Mouse (Mus musculus) retina, postnatal 1 day (tissue): Measurements from ENCODE around the gene Lin9.
"Not testable (repeated sequence)": the region's sequence is repeated elsewhere in the genome, so short reads cannot be mapped to it uniquely, and the experiment has no call there.

Experiments
- DNase-seq: peaks from one replicate; pipeline ENCODE4 v3.0.0-alpha.2; 2012

Lin9 gene

GRCm38 (mm10) chr1:180641137-180641517, at the start of gene Lin9:
Gene Lin9 (plus strand): TSS chr1:180641150.
- peak; percentile 95 for DNase-seq

DNA sequence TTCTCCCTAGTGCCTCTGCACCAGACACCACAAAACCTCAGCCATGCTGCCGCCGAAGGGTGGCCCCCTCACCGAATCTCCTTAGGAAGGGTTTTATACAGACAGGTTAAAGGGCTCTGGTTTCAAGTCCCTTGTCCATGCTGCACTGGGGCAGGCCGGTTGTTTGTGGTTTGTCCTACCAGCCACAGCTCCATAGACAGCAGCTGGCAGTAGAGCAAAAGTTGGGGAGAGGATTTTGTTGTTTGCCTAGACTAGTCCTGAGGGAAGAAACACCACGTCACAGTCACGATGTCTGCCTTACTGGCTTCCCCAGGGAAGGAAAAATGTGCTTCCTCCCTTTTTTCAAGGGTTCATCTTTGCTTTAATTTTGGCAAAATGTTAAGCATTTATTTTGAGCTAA, 40.4 kb upstream of the Lin9 start:
- no peak for DNase-seq

- no peak for DNase-seq
Measured at GRCm38 (mm10) chr1:180601806-180602205, 39.1 kb upstream of the Lin9 start.

- DNase-seq, result peak; percentile 76
Measured at GRCm38 (mm10) chr1:180604579-180604978, 36.4 kb upstream of the Lin9 start.

DNA sequence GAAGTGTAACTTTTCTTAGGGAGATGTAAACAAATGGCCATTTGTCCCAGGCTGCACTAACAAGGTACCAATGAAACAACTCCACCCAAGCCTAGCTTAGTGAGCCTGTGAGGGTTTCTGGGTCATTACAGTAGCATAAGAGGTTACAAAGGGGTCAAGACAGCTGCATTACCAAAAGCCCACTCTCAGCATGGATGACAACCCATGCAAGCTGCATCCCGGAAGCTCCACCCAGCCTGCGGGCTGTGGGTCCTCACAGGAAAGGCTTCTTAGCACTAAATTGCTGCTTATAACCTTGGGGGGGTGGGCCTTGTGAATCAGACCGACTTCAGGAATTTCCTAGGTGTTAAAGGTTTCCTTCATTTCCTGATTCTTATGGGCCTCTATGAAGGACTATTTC, 34.8 kb upstream of the Lin9 start:
- DNase-seq, result no peak

DNA sequence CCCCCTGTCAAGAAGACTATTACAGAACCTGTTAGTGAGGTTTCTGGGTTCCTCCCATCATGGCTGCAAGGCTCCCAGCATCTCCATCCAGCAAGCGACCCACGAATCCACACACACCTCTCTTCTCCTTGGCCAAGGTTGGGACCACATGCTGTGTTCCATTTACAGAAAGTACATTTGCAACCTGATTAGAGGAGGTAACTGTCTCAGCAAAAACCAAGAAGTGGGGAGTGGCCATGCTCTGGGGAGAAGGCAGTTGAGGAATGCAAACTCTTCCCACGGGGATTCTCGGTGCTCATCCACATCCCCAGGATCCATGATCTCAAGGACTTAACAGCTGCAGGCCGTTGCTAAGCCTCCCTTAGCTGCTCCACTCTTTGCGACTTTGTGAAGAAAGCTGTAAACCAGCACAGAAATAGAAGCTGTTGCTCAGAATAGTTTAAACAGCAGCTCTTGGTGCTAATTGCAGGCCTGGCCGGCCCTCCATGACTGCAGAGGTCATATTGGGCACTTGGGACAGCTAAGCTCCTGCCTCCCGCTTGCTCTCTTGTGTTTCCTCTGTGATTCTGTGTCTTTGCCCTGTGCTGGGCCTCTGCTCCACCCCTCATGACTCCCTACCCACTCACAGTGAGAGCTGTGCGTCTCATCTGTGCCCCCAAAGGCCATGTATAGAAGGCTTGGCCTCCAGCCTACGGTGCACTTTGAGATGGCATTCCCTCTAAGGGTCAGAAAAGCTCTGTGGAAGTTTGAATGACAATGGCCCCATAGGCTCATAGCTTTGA, 34.0 kb upstream of the Lin9 start:
- peak; percentile 23 for DNase-seq

GRCm38 (mm10) chr1:180607578-180607879, 33.4 kb upstream of the Lin9 start:
- no peak for DNase-seq

GRCm38 (mm10) chr1:180611842-180612241, 29.1 kb upstream of the Lin9 start:
- not testable (repeated sequence) for DNase-seq

DNA sequence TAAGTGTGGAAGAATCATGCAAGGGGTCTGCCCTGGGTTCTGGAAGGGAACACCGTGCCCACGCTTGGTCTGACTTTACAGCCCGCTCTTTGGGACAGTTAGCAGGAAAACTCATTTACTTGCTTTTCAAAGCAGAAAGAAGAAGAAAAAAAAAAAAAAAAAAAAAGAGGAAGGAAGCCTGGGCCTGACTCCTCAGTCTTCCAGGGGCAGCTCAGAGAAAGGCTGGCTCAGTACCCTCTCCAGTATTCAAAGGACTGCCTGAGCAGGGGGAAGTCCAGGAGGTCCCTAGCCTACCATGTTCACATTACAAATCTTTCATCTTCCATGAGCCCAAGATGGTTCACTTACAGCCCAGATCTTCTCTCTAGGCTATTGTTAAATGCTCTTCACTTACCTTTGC, 24.2 kb upstream of the Lin9 start:
- no peak for DNase-seq

DNA sequence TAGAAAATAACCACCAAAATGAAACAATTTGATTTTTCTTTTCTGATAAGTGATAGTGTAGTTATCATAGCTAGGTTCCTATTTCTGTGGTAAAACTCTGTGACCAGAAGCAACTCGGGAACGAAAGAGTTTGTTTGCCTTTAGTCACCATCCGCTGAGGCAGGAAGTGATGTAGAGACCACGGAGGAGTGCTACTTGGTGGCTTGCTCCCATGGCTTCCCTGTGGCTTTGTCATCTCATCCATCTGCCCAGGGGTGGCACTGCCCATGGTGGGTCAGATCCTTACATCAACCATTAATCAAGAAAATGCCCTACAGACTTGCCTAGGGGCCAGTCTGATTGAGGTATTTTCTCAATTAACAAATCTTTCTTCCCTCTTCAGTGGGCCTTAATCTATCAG, 18.6 kb upstream of the Lin9 start:
- DNase-seq, result no peak

DNA sequence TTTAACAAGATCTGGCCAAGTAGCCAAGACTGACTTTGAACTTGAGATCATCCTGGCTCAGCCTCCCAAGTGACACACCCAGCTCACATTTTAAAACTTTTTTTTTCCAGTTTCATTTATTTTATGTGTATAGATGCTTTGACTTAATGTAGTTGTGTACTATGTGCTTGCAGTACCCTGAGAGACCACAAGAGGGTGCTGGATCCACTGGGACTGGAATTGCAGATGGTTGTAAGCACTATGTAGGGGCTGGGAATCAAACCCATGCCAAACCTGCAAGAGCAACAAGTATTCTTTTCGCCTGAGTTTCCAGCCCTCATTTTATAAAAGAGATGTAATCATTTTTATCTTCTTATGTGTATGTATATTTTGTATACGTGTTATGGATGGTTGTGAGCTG, 17.0 kb upstream of the Lin9 start:
- DNase-seq, result no peak

- DNase-seq, result no peak
Measured at GRCm38 (mm10) chr1:180626141-180626540, 14.8 kb upstream of the Lin9 start.

GRCm38 (mm10) chr1:180637796-180638195, 3.2 kb upstream of the Lin9 start:
- DNase-seq, result not testable (repeated sequence)

- no peak for DNase-seq
Measured at GRCm38 (mm10) chr1:180639416-180640401, 1.2 kb upstream of the Lin9 start.

- DNase-seq, result peak; percentile 65
Measured at GRCm38 (mm10) chr1:180640605-180641125, 285 bp upstream of the Lin9 start.

GRCm38 (mm10) chr1:180641518-180642227, 723 bp downstream of the Lin9 start:
- DNase-seq, result no peak

DNA sequence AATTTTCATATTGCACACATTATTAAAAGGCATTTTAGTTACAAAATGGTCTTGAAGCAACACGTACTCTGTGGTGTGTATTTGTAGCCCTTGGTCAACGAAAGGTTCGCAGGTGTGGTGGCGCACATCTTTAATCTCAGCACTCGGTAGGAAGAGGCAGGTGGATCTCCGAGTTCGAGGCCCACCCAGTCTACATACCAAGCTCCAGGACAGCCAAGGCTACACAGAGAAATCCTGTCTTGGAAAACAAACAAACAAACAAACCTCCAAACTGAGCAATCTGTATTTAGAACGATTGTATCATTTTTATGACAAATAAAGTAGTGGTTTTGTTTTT, 1.2 kb downstream of the Lin9 start:
- DNase-seq, result no peak

- no peak for DNase-seq
Measured at GRCm38 (mm10) chr1:180691284-180691683, 50.3 kb downstream of the Lin9 start.

GRCm38 (mm10) chr1:180696626-180697352, 55.8 kb downstream of the Lin9 start, which contains the start of gene Mixl1:
Gene Mixl1 (minus strand): TSS chr1:180697034.
- DNase-seq, result peak; percentile 55

- no peak for DNase-seq
Measured at GRCm38 (mm10) chr1:180698063-180698462, 57.1 kb downstream of the Lin9 start.

- no peak for DNase-seq
Measured at GRCm38 (mm10) chr1:180703400-180703799, 62.5 kb downstream of the Lin9 start.

- no peak for DNase-seq
Measured at GRCm38 (mm10) chr1:180707368-180707767, 66.4 kb downstream of the Lin9 start.
